Mouse (Mus musculus) erythroblast, embryonic 14.5 days (primary cell): Measurements from ENCODE around the gene Opa3. TPM values are rescaled to one million over a fixed set of nuclear protein-coding genes. Genes with fewer than 3 reads are reported as not detected.
A peak's percentile ranks its signal among the peaks of the same experiment; 100 is the strongest.

ENCODE experiments used
- H3K27me3 ChIP-seq: 2 replicates; pipeline ENCODE4 v1.6.1; 2012; ENCODE audit warnings: inconsistent platforms; ENCODE audit not compliant: control insufficient read depth
- H3K36me3 ChIP-seq: 2 replicates; pipeline ENCODE4 v1.6.1; 2012; ENCODE audit warnings: mild to moderate bottlenecking, inconsistent platforms; ENCODE audit not compliant: control insufficient read depth
- H3K4me1 ChIP-seq: 2 replicates; pipeline ENCODE4 v1.6.1; 2012; ENCODE audit warnings: inconsistent platforms; ENCODE audit not compliant: control insufficient read depth
- H3K4me3 ChIP-seq: replicated peaks from 2 replicates; pipeline ENCODE3; 2012; ENCODE audit warnings: moderate library complexity, mild to moderate bottlenecking, inconsistent platforms
- H3K9me3 ChIP-seq: 2 replicates; pipeline ENCODE4 v1.6.1; 2012; ENCODE audit warnings: low read length, inconsistent platforms, mixed read lengths; ENCODE audit not compliant: control insufficient read depth
- GATA1 ChIP-seq: IDR thresholded peaks from 2 replicates; pipeline ENCODE4 v1.6.1; 2012; ENCODE audit warnings: low read length, inconsistent platforms, mixed read lengths
- TAL1 ChIP-seq: IDR thresholded peaks from 3 replicates; pipeline ENCODE4 v1.6.1; 2012; ENCODE audit warnings: low read length, inconsistent platforms, mixed read lengths
- polyA plus RNA-seq: library from polyadenylated mRNA; stranded (reverse); fragments of >175 nt; gene quantifications from 2 replicates; pipeline ENCODE4 v1.2.3, GENCODE M21; 2012

The Opa3 gene
- polyA plus RNA-seq, 1 experiment: 2.1 TPM

GRCm38 (mm10) chr7:19267051-19267450 is 38.9 kb downstream of the Opa3 start:
- Histone ChIP-seq H3K9me3 (no peaks in the 10 kb centered on the region), H3K4me1 (peaks cover 92% of the 10 kb centered on the region), H3K27me3 (no peaks in the 10 kb centered on the region), H3K4me3 (no peak overlapping the region), H3K36me3 (peaks cover 69% of the 10 kb centered on the region)
- no peak for TF ChIP-seq GATA1
- TF ChIP-seq TAL1: no peak

GRCm38 (mm10) chr7:19268993-19269681 is 41.0 kb downstream of the Opa3 start:
- no peaks in the 10 kb centered on the region for H3K27me3 ChIP-seq
- peak overlapping the region; percentile 93 for H3K4me3 ChIP-seq
- no peaks in the 10 kb centered on the region for H3K9me3 ChIP-seq
- TF ChIP-seq GATA1 (no peak), TAL1 (no peak)
- peaks cover 93% of the 10 kb centered on the region for H3K4me1 ChIP-seq
- peaks cover 48% of the 10 kb centered on the region for H3K36me3 ChIP-seq

GRCm38 (mm10) chr7:19269721-19270441 is 41.7 kb downstream of the Opa3 start:
- TF ChIP-seq TAL1 (no peak), GATA1 (no peak)
- peaks cover 89% of the 10 kb centered on the region for H3K4me1 ChIP-seq
- no peaks in the 10 kb centered on the region for H3K27me3 ChIP-seq
- peaks cover 40% of the 10 kb centered on the region for H3K36me3 ChIP-seq
- H3K9me3 ChIP-seq: no peaks in the 10 kb centered on the region
- H3K4me3 ChIP-seq: peak overlapping the region; percentile 93

- H3K4me1 ChIP-seq: peaks cover 82% of the 10 kb centered on the region
- peak overlapping the region; percentile 93 for H3K4me3 ChIP-seq
- H3K36me3 ChIP-seq: peaks cover 32% of the 10 kb centered on the region
- H3K27me3 ChIP-seq: no peaks in the 10 kb centered on the region
- no peaks in the 10 kb centered on the region for H3K9me3 ChIP-seq
- TF ChIP-seq TAL1 (no peak), GATA1 (no peak)
These were observed 42.5 kb downstream of the Opa3 start for GRCm38 (mm10) chr7:19270509-19271237.

GRCm38 (mm10) chr7:19271238-19272172 is 43.4 kb downstream of the Opa3 start, which contains the start of gene Vasp:
Vasp (minus strand) TSS chr7:19271817.
- no peak for TF ChIP-seq TAL1
- TF ChIP-seq GATA1: no peak
- Histone ChIP-seq H3K9me3 (peaks cover 3% of the 10 kb centered on the region; the same call in 1 of the 2 replicates), H3K27me3 (no peaks in the 10 kb centered on the region; the same call in 1 of the 2 replicates), H3K4me3 (peak within 1 kb of the TSS; percentile 93), H3K4me1 (peaks cover 75% of the 10 kb centered on the region), H3K36me3 (peaks cover 24% of the 10 kb centered on the region)

- H3K4me3 ChIP-seq: peak overlapping the region; percentile 93
These were observed 44.1 kb downstream of the Opa3 start for GRCm38 (mm10) chr7:19272173-19272764.

GRCm38 (mm10) chr7:19276253-19276652 is 48.1 kb downstream of the Opa3 start:
- TF ChIP-seq TAL1: no peak
- no peak for TF ChIP-seq GATA1
- Histone ChIP-seq H3K36me3 (no peaks in the 10 kb centered on the region), H3K9me3 (peaks cover 12% of the 10 kb centered on the region), H3K4me3 (no peak overlapping the region), H3K4me1 (peaks cover 40% of the 10 kb centered on the region), H3K27me3 (peaks cover 45% of the 10 kb centered on the region)

More at GRCm38 (mm10) chr7:19272173-19272764, 44.1 kb downstream of the Opa3 start:
- H3K36me3 ChIP-seq: peaks cover 18% of the 10 kb centered on the region
- H3K4me1 ChIP-seq: peaks cover 68% of the 10 kb centered on the region
- no peak for TF ChIP-seq TAL1
- TF ChIP-seq GATA1: no peak
- peaks cover 3% of the 10 kb centered on the region; the same call in 1 of the 2 replicates for H3K9me3 ChIP-seq
- peaks cover 5% of the 10 kb centered on the region for H3K27me3 ChIP-seq

GRCm38 (mm10) chr7:19279052-19279451 is 50.9 kb downstream of the Opa3 start:
- no peaks in the 10 kb centered on the region for H3K36me3 ChIP-seq
- H3K4me3 ChIP-seq: no peak overlapping the region
- H3K4me1 ChIP-seq: peaks cover 42% of the 10 kb centered on the region
- H3K27me3 ChIP-seq: peaks cover 69% of the 10 kb centered on the region
- H3K9me3 ChIP-seq: peaks cover 12% of the 10 kb centered on the region
- TF ChIP-seq TAL1 (no peak), GATA1 (no peak)
